15 mouse cellular contexts compared by ENCODE assay signal in genomic region chr7:143729886-143730285, GRCm38 (mm10). TPM values are rescaled to one million over a fixed set of nuclear protein-coding genes. Genes with fewer than 3 reads are reported as not detected.
DNase-seq lines count a peak whose midpoint lies in the region; ATAC-seq and TF ChIP-seq lines count a peak whose summit lies in the region.
"Had no signal": no experiment of that assay in that cellular context is flagged by ENCODE, and none has a peak within 500 bp of the region (broad histone marks: within the 10 kb centered on the region; RNA-seq: fewer than 3 reads in every experiment).

No protein-coding gene starts in this region.

- no peaks in the 10 kb centered on the region for H3K9me3 ChIP-seq in forebrain, postnatal 0 days (ENCODE audit: low read length)
- H3K9me3 ChIP-seq: liver, embryonic 12.5 days had no signal

- WGBS in small intestine, adult 2 months: 76% methylated on average over 10 of the region's 10 CpGs
- WGBS in forebrain, postnatal 0 days: 78% methylated on average over 10 of the region's 10 CpGs

- no peak overlapping the region for H3K9ac ChIP-seq in forebrain, postnatal 0 days
- H3K9ac ChIP-seq: liver, embryonic 12.5 days had no signal

- no peaks in the 10 kb centered on the region for H3K36me3 ChIP-seq in small intestine, adult 2 months (ENCODE audit: control insufficient read depth, insufficient read depth, low read length)
- H3K36me3 ChIP-seq in forebrain, postnatal 0 days (ENCODE audit: insufficient read depth): no peaks in the 10 kb centered on the region; the same call in 1 of the 2 replicates
- H3K36me3 ChIP-seq: liver, embryonic 12.5 days had no signal

- peak overlapping the region; percentile 33; the same call in 1 of the 2 replicates for H3K27ac ChIP-seq in small intestine, adult 2 months (ENCODE audit: insufficient read depth, low read depth, low read length)
- no peak overlapping the region for H3K27ac ChIP-seq in forebrain, postnatal 0 days (ENCODE audit: low read depth, low read length)
- H3K27ac ChIP-seq: hindbrain, postnatal 0 days; liver, embryonic 12.5 days had no signal

- no peak overlapping the region for H3K4me2 ChIP-seq in forebrain, postnatal 0 days (ENCODE audit: low read depth)
- H3K4me2 ChIP-seq: liver, embryonic 12.5 days had no signal

- no peaks in the 10 kb centered on the region for H3K27me3 ChIP-seq in small intestine, adult 2 months (ENCODE audit: control insufficient read depth, insufficient read depth, low read length)
- no peaks in the 10 kb centered on the region for H3K27me3 ChIP-seq in forebrain, postnatal 0 days (ENCODE audit: insufficient read depth, low read length)
- H3K27me3 ChIP-seq: liver, embryonic 12.5 days had no signal

- no peak overlapping the region for H3K4me3 ChIP-seq in small intestine, adult 2 months (ENCODE audit: low read depth, low read length)
- no peak overlapping the region for H3K4me3 ChIP-seq in forebrain, postnatal 0 days (ENCODE audit: low read depth, low read length)
- H3K4me3 ChIP-seq: liver, embryonic 12.5 days had no signal

- no peak for TF ChIP-seq POLR2A in small intestine, adult 2 months (IDR thresholded peaks at IDR 0.05; ENCODE audit: low read depth, low read length)

- peak; percentile 39 for DNase-seq in adrenal gland, postnatal 14 days
- no peak for DNase-seq in adrenal gland, postnatal 36 days
- peak; percentile 39 for DNase-seq in ovary, postnatal 36 days (ENCODE audit: low spot score)
- DNase-seq in ovary, postnatal 14 days (ENCODE audit: low spot score): no peak
- DNase-seq in kidney, postnatal 10 days: peak; percentile 71
- DNase-seq in forebrain, postnatal 0 days: no peak
- no peak for DNase-seq in embryo, embryonic 10 days (ENCODE audit: low spot score)
- DNase-seq: right cerebral cortex, postnatal 25 days had no signal

- H3K4me1 ChIP-seq in small intestine, adult 2 months (ENCODE audit: control insufficient read depth, insufficient read depth, insufficient read length, low read length): peaks cover 8% of the 10 kb centered on the region; the same call in 1 of the 2 replicates
- H3K4me1 ChIP-seq in forebrain, postnatal 0 days (ENCODE audit: insufficient read depth): no peaks in the 10 kb centered on the region
- H3K4me1 ChIP-seq: liver, embryonic 12.5 days had no signal

- no peak for ATAC-seq in forebrain, postnatal 0 days
- ATAC-seq: hindbrain, postnatal 0 days; liver, embryonic 12.5 days had no signal

- no peak for TF ChIP-seq CTCF in small intestine, adult 2 months (IDR thresholded peaks at IDR 0.05; ENCODE audit: extremely low read depth, insufficient read length, insufficient replicate concordance, low read depth, low read length)
- no peak for TF ChIP-seq CTCF in forebrain, postnatal 0 days (IDR thresholded peaks at IDR 0.05; ENCODE audit: low read depth)

RNA-seq across cellular contexts. Expression of gene Osbpl5, which starts 26.9 kb away (rescaled TPM):
- total RNA-seq in adrenal gland, postnatal 14 days (2021): 26.0 and 36.8 TPM in 2 replicates
- total RNA-seq in adrenal gland, postnatal 36 days (2021): 10 to 100 TPM; 29.6 to 32.4 TPM
- 15.9 and 23.1 TPM in 2 replicates for polyA plus RNA-seq in small intestine, adult 2 months (2012; rRNA removed)
- total RNA-seq in forebrain, postnatal 0 days (2014; rRNA removed): 38.3 and 43.8 TPM in 2 replicates
- polyA plus RNA-seq in forebrain, postnatal 0 days (2015; fragmentation: Nextera tagmentation; extraction: Ambion mirVana): 19.6 and 26.2 TPM in 2 replicates

RNA-seq across cellular contexts. Expression of gene Mrgprg, which starts 36.9 kb away (rescaled TPM):
- 0.85 and 1.5 TPM in 2 replicates for total RNA-seq in adrenal gland, postnatal 14 days (2021)
- total RNA-seq in adrenal gland, postnatal 36 days (2021): 1 to 10 TPM; 1.3 to 3.8 TPM
- polyA plus RNA-seq in small intestine, adult 2 months (2012; rRNA removed): 0.27 TPM in 1 of 2 replicates, not detected in the other
- not detected in 2 replicates for total RNA-seq in forebrain, postnatal 0 days (2014; rRNA removed)
- not detected in 2 replicates for polyA plus RNA-seq in forebrain, postnatal 0 days (2015; fragmentation: Nextera tagmentation; extraction: Ambion mirVana)
- total RNA-seq: ES-E14; gastrocnemius, postnatal 36 days; hindbrain, postnatal 0 days; layer of hippocampus, postnatal 14 days had no signal
- polyA plus RNA-seq: hindbrain, postnatal 0 days; liver, embryonic 12.5 days; neural tube, embryonic 11.5 days had no signal

RNA-seq across cellular contexts. Expression of gene Tnfrsf23, which starts 44.2 kb away (rescaled TPM):
- total RNA-seq in adrenal gland, postnatal 14 days (2021): 2.4 and 3.2 TPM in 2 replicates
- total RNA-seq in adrenal gland, postnatal 36 days (2021): 1 to 10 TPM; 3.1 to 4.3 TPM
- 1.2 and 2.9 TPM in 2 replicates for polyA plus RNA-seq in small intestine, adult 2 months (2012; rRNA removed)
- 1.7 and 1.9 TPM in 2 replicates for total RNA-seq in forebrain, postnatal 0 days (2014; rRNA removed)
- polyA plus RNA-seq in forebrain, postnatal 0 days (2015; fragmentation: Nextera tagmentation; extraction: Ambion mirVana): 0.43 and 0.54 TPM in 2 replicates

RNA-seq across cellular contexts. Expression of gene Mrgpre, which starts 54.4 kb away (rescaled TPM):
- 2.1 and 2.7 TPM in 2 replicates for total RNA-seq in adrenal gland, postnatal 14 days (2021)
- total RNA-seq in adrenal gland, postnatal 36 days (2021): 1 to 10 TPM; 1.3 to 1.6 TPM
- 1.6 and 3.6 TPM in 2 replicates for polyA plus RNA-seq in small intestine, adult 2 months (2012; rRNA removed)
- 5.2 and 5.9 TPM in 2 replicates for total RNA-seq in forebrain, postnatal 0 days (2014; rRNA removed)
- polyA plus RNA-seq in forebrain, postnatal 0 days (2015; fragmentation: Nextera tagmentation; extraction: Ambion mirVana): 5.9 and 8.3 TPM in 2 replicates

Comparison
In these comparisons a context has a peak if more than half of its experiments do, and no peak if none do; other contexts are left out.
1. DNase-seq: peak in adrenal gland, postnatal 14 days (single experiment), ovary, postnatal 36 days (single experiment) and kidney, postnatal 10 days (single experiment); none in adrenal gland, postnatal 36 days (0 of 2), ovary, postnatal 14 days (single experiment), forebrain, postnatal 0 days (single experiment) and embryo, embryonic 10 days (single experiment).